22 mouse cellular contexts compared by ENCODE assay signal in genomic region chr12:71441272-71441671, GRCm38 (mm10).
A peak's percentile ranks its signal among the peaks of the same experiment; 100 is the strongest.
DNase-seq lines count a peak whose midpoint lies in the region; ATAC-seq and TF ChIP-seq lines count a peak whose summit lies in the region.
"Had no signal": no experiment of that assay in that cellular context is flagged by ENCODE, and none has a peak within 500 bp of the region (broad histone marks: within the 10 kb centered on the region; RNA-seq: fewer than 3 reads in every experiment).

No protein-coding gene starts in this region.

- ATAC-seq in frontal cortex, adult (ENCODE audit: low TSS enrichment): peak; percentile 64; the same call in 1 of the 2 replicates
- ATAC-seq in heart, embryonic 13.5 days (ENCODE audit: extremely low read depth, insufficient number of reproducible peaks, low FRiP score, low TSS enrichment): no peak
- peak; percentile 73 for ATAC-seq in heart, embryonic 16.5 days (replicated peaks; ENCODE audit: extremely low read depth, insufficient read depth, low FRiP score)
- peak; percentile 41; the same call in 1 of the 2 replicates for ATAC-seq in heart, postnatal 0 days (ENCODE audit: insufficient read depth, low read depth)
- ATAC-seq: activated CD4-positive, CD25-positive, alpha-beta regulatory T cell, adult 4 months; CD4-positive, CD25-positive, alpha-beta regulatory T cell, adult 4 months had no signal

- H3K9ac ChIP-seq in heart, embryonic 13.5 days: no peak overlapping the region
- H3K9ac ChIP-seq in heart, embryonic 16.5 days (ENCODE audit: low read length): no peak overlapping the region
- H3K9ac ChIP-seq in heart, postnatal 0 days (replicated peaks; ENCODE audit: low read depth, low read length): no peak overlapping the region
- H3K9ac ChIP-seq in heart, adult 2 months (ENCODE audit: low read depth, low read length): no peak overlapping the region

- intact Hi-C loops in heart, postnatal 36 days (cut with DNase I): loop anchor here (10.0 kb wide), 1 partner anchor 184 kb away; no protein-coding TSS in a partner anchor
- intact Hi-C loops in heart, postnatal 14 days (cut with DNase I): no loop called here
- intact Hi-C loops in heart, adult 2 months (cut with DNase I): no loop called here

- WGBS in heart, embryonic 13.5 days: 25% methylated on average over 5 of the region's 5 CpGs
- 30% methylated on average over 5 of the region's 5 CpGs for WGBS in heart, embryonic 16.5 days
- 26% methylated on average over 5 of the region's 5 CpGs for WGBS in heart, postnatal 0 days
- 33% methylated on average over 5 of the region's 5 CpGs for WGBS in heart, adult 2 months

- DNase-seq in frontal cortex, adult 2 months (ENCODE audit: extremely low spot score in 1 of 2, low spot score in 1 of 2): no peak
- DNase-seq in heart, postnatal 36 days: no peak
- no peak for DNase-seq in heart, postnatal 14 days
- DNase-seq in heart, postnatal 0 days (ENCODE audit: low spot score): peak; percentile 29
- no peak for DNase-seq in heart, adult 2 months
- DNase-seq: adrenal gland, adult 2 months; adrenal gland, adult 8-10 months; adrenal gland, postnatal 10 days; adrenal gland, postnatal 14 days; adrenal gland, postnatal 25 days; adrenal gland, postnatal 36 days; B cell, adult 2 months; cerebellum, adult 11 months; cerebellum, adult 11-12 months had no signal

- H3K79me2 ChIP-seq in heart, adult 2 months (replicated peaks; ENCODE audit: control insufficient read depth, insufficient read depth, low read length): no peaks in the 10 kb centered on the region

- H3K27ac ChIP-seq in heart, embryonic 13.5 days (replicated peaks): peak overlapping the region; percentile 42
- peak overlapping the region; percentile 27; the same call in 1 of the 2 replicates for H3K27ac ChIP-seq in heart, embryonic 16.5 days (ENCODE audit: low read length)
- H3K27ac ChIP-seq in heart, postnatal 0 days (ENCODE audit: low read depth): no peak overlapping the region
- H3K27ac ChIP-seq in heart, adult 2 months: no peak overlapping the region

- H3K4me2 ChIP-seq in heart, embryonic 13.5 days: no peak overlapping the region
- no peak overlapping the region for H3K4me2 ChIP-seq in heart, embryonic 16.5 days (ENCODE audit: low read depth, low read length)
- H3K4me2 ChIP-seq in heart, postnatal 0 days (ENCODE audit: low read depth, low read length): no peak overlapping the region

- H3K4me3 ChIP-seq in heart, embryonic 13.5 days: no peak overlapping the region
- H3K4me3 ChIP-seq in heart, embryonic 16.5 days (ENCODE audit: low read length): no peak overlapping the region
- no peak overlapping the region for H3K4me3 ChIP-seq in heart, postnatal 0 days (ENCODE audit: low read depth, low read length)
- no peak overlapping the region for H3K4me3 ChIP-seq in heart, adult 2 months

- H3K4me1 ChIP-seq in heart, embryonic 13.5 days: peaks cover 25% of the 10 kb centered on the region
- H3K4me1 ChIP-seq in heart, embryonic 16.5 days (ENCODE audit: control insufficient read depth, insufficient read depth, low read length): peaks cover 13% of the 10 kb centered on the region
- peaks cover 10% of the 10 kb centered on the region for H3K4me1 ChIP-seq in heart, postnatal 0 days (ENCODE audit: control insufficient read depth, insufficient read depth)
- peaks cover 6% of the 10 kb centered on the region for H3K4me1 ChIP-seq in heart, adult 2 months (ENCODE audit: control insufficient read depth, insufficient read depth, low read length)

- TF ChIP-seq CTCF in heart, postnatal 0 days (IDR thresholded peaks at IDR 0.05; ENCODE audit: low read depth): no peak
- TF ChIP-seq CTCF in heart, adult 2 months (IDR thresholded peaks at IDR 0.05): no peak

- H3K36me3 ChIP-seq in heart, embryonic 13.5 days: no peaks in the 10 kb centered on the region
- no peaks in the 10 kb centered on the region for H3K36me3 ChIP-seq in heart, embryonic 16.5 days (ENCODE audit: control insufficient read depth, insufficient read depth)
- H3K36me3 ChIP-seq in heart, postnatal 0 days (replicated peaks; ENCODE audit: control insufficient read depth, insufficient read depth, low read length): no peaks in the 10 kb centered on the region
- no peaks in the 10 kb centered on the region for H3K36me3 ChIP-seq in heart, adult 2 months (ENCODE audit: control insufficient read depth, insufficient read depth, low read length)
- H3K36me3 ChIP-seq: G1E had no signal

- no peaks in the 10 kb centered on the region; the same call in 1 of the 2 replicates for H3K27me3 ChIP-seq in heart, embryonic 13.5 days (replicated peaks)
- no peaks in the 10 kb centered on the region for H3K27me3 ChIP-seq in heart, embryonic 16.5 days (ENCODE audit: control insufficient read depth, insufficient read depth, low read length)
- H3K27me3 ChIP-seq in heart, postnatal 0 days (ENCODE audit: control insufficient read depth, insufficient read depth, low read length): no peaks in the 10 kb centered on the region
- H3K27me3 ChIP-seq in heart, adult 2 months (ENCODE audit: control insufficient read depth, insufficient read depth, low read length): no peaks in the 10 kb centered on the region
- H3K27me3 ChIP-seq: CH12.LX, Patski had no signal

- TF ChIP-seq EP300 in heart, postnatal 0 days (IDR thresholded peaks at IDR 0.05; ENCODE audit: low read depth): no peak
- no peak for TF ChIP-seq EP300 in heart, adult 2 months (IDR thresholded peaks at IDR 0.05; ENCODE audit: insufficient read depth, low read depth, low read length)

- no peak for TF ChIP-seq POLR2A in heart, adult 2 months (IDR thresholded peaks at IDR 0.05; ENCODE audit: insufficient read depth, low read depth, low read length)

- no peaks in the 10 kb centered on the region for H3K9me3 ChIP-seq in heart, embryonic 13.5 days
- no peaks in the 10 kb centered on the region for H3K9me3 ChIP-seq in heart, embryonic 16.5 days (replicated peaks; ENCODE audit: control insufficient read depth, low read length)
- H3K9me3 ChIP-seq in heart, postnatal 0 days (replicated peaks; ENCODE audit: control insufficient read depth, low read length): no peaks in the 10 kb centered on the region
- H3K9me3 ChIP-seq: G1E had no signal

Comparison
In these comparisons a context has a peak if more than half of its experiments do, and no peak if none do; other contexts are left out.
1. H3K27ac ChIP-seq: peak in heart, embryonic 13.5 days (single experiment) and heart, embryonic 16.5 days (single experiment); none in heart, postnatal 0 days (single experiment) and heart, adult 2 months (single experiment).